Mouse (Mus musculus): ENCODE results near the gene Tsga10ip. TPM values are rescaled to one million over a fixed set of nuclear protein-coding genes. Genes with fewer than 3 reads are reported as not detected.

Tsga10ip gene
- polyA plus RNA-seq, 1 experiment from 2014 or later: not detected

DNA sequence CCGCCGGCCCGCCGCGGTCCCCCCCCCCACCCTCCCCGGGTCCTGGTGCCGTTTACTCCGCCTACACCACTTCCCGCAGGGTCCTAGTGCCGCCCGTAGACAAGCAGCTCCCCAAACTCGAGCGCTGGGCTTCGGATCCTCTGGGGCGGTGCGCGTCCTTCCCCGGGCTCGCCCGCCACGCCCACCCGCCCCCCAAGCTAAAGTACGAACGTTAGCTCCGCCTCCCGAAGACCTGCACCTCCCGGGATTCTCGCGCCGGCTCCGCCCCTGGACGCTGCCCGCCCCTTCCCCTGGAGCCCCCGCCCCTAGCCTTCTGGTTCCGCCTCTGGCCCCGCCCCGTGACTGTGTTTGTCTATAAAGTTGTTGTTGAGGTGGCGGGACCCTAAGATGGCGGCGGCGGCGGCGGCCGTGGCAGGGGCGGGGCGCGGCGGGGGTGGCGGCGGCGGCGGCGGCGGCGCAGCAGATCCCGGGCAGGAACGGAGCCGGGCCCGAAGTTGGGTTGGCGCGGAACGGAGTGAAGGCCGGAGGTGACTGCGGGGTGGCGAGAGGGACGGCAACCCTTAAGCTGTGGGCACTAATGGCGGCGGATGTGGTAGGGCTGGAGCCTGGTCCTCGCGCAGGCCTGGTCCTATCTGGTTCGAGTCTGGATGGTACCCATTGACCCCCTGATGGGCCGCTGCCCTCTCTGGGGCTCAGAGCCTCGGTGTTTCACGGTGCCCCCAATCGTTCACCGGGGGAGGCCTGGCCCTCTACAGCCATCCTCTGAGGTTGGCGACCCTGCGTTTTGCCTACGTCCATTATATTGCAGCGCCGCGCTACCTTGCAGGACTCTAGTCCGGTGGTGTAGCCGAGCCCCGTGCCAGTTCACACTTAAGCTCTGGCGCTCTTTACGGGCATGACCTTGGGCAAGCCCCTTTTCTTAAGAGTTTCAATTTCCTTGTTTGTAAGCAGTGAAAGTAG is 22.7 kb upstream of the Tsga10ip start, which contains the start of the genes Drap1 and AI837181:
TSS of gene Drap1 (minus strand) at position 198 of the 960 bp plus-strand sequence.
TSS of gene AI837181 (plus strand) at position 363 of the 960 bp plus-strand sequence.
- Histone ChIP-seq H3K4me3 (replicated peaks; ENCODE audit: low read length) (peak within 1 kb of the TSS; percentile 79), H3K36me3 (replicated peaks; ENCODE audit: control insufficient read depth, insufficient read depth) (peaks cover 50% of the 10 kb centered on the region), H3K27ac (peak within 1 kb of the TSS; percentile 94), H3K4me1 (replicated peaks; ENCODE audit: control insufficient read depth, insufficient read depth, low read length) (peaks cover 24% of the 10 kb centered on the region), H3K9me3 (ENCODE audit: control insufficient read depth, low read length) (no peaks in the 10 kb centered on the region), H3K27me3 (ENCODE audit: control insufficient read depth, insufficient read depth, low read length) (no peaks in the 10 kb centered on the region), H3K9ac (peak within 1 kb of the TSS; percentile 94), H3K4me2 (replicated peaks) (peak within 1 kb of the TSS; percentile 90)
- under 1% methylated on average over 82 of the region's 87 CpGs for WGBS
- DNase-seq (ENCODE audit: low spot score) (peak; percentile 96), ATAC-seq (ENCODE audit: low FRiP score) (peak; percentile 93)

DNA sequence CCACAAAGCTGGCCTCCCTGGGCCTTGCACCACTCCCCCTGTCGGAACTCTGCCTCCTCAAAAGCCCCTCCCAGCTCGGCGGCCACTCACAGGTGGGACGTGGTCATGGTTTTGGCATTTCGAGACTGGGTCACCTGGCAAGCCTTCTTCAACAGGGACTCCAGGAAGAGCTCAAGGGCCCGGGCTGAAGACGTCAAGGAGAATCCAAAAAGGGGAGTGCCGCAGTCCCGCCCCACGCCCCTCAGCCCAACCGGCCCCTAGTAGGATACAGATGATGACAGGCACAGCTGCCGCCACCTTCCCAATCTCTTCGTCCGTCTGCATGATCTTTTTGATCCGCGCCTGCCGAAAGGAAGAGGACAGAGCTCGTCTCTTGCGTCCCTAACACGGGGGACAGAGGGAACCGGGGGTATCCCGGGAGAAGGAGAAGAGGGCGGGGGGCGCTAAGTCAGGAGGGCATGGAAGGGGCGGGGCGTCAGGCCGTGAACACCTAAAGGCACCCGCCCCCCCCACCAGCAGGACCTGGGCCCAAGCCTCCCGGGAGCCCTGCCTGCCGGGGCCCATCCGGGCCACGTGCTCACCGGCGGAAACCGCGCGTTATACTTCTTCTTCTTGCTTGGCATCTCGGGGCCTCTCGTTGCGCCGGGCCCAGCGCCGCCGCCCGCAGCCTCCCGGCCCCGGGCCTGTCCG is 21.9 kb upstream of the Tsga10ip start:
- Histone ChIP-seq H3K4me3 (replicated peaks; ENCODE audit: low read length) (peak overlapping the region; percentile 79), H3K27ac (peak overlapping the region; percentile 94), H3K9ac (peak overlapping the region; percentile 94), H3K27me3 (ENCODE audit: control insufficient read depth, insufficient read depth, low read length) (no peaks in the 10 kb centered on the region), H3K4me2 (replicated peaks) (peak overlapping the region; percentile 76), H3K36me3 (replicated peaks; ENCODE audit: control insufficient read depth, insufficient read depth) (peaks cover 58% of the 10 kb centered on the region), H3K9me3 (ENCODE audit: control insufficient read depth, low read length) (no peaks in the 10 kb centered on the region), H3K4me1 (replicated peaks; ENCODE audit: control insufficient read depth, insufficient read depth, low read length) (peaks cover 24% of the 10 kb centered on the region)
- 1% methylated on average over 45 of the region's 48 CpGs for WGBS
- DNase-seq (ENCODE audit: low spot score) (no peak), ATAC-seq (ENCODE audit: low FRiP score) (peak; percentile 47; the same call in 1 of the 2 replicates)

DNA sequence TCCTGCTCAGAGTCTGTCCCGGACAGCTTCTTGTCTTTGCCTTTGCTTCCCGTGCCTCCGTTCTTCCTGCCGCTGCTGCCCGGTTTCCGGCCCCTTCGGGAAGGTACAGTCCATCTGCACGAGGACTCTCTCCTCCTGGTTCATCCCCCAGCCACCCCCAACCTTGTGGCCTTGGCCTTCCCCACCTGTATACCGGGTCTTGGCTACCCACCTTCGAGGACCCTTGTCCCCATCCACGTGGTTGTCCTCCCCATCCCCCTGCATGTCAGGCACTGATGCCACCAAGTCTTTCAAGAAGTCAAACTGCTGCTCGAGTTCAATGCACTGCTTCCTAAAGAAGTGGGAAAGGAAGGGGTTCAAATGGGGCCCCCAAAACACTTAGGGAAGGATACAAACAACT is 21.2 kb upstream of the Tsga10ip start:
- H3K27ac ChIP-seq: peak overlapping the region; percentile 94; the same call in 1 of the 2 replicates

GRCm38 (mm10) chr19:5422895-5423443 is 20.6 kb upstream of the Tsga10ip start:
- Histone ChIP-seq H3K27me3 (ENCODE audit: control insufficient read depth, insufficient read depth, low read length) (no peaks in the 10 kb centered on the region), H3K36me3 (replicated peaks; ENCODE audit: control insufficient read depth, insufficient read depth) (peaks cover 53% of the 10 kb centered on the region), H3K4me2 (replicated peaks) (peak overlapping the region; percentile 76), H3K4me1 (replicated peaks; ENCODE audit: control insufficient read depth, insufficient read depth, low read length) (peaks cover 24% of the 10 kb centered on the region), H3K9ac (peak overlapping the region; percentile 94), H3K27ac (no peak overlapping the region), H3K4me3 (replicated peaks; ENCODE audit: low read length) (peak overlapping the region; percentile 79), H3K9me3 (ENCODE audit: control insufficient read depth, low read length) (no peaks in the 10 kb centered on the region)
- 67% methylated on average over 9 of the region's 9 CpGs for WGBS
- ATAC-seq (ENCODE audit: low FRiP score) (no peak), DNase-seq (ENCODE audit: low spot score) (no peak)

More for the DNA sequence above, 21.2 kb upstream of the Tsga10ip start:
- H3K4me2 ChIP-seq (replicated peaks): peak overlapping the region; percentile 76
- H3K4me1 ChIP-seq (replicated peaks; ENCODE audit: control insufficient read depth, insufficient read depth, low read length): peaks cover 24% of the 10 kb centered on the region
- no peak for ATAC-seq (ENCODE audit: low FRiP score)
- no peak for DNase-seq (ENCODE audit: low spot score)
- peak overlapping the region; percentile 94 for H3K9ac ChIP-seq
- WGBS: 67% methylated on average over 12 of the region's 12 CpGs
- H3K27me3 ChIP-seq (ENCODE audit: control insufficient read depth, insufficient read depth, low read length): no peaks in the 10 kb centered on the region
- H3K9me3 ChIP-seq (ENCODE audit: control insufficient read depth, low read length): no peaks in the 10 kb centered on the region
- H3K4me3 ChIP-seq (replicated peaks; ENCODE audit: low read length): peak overlapping the region; percentile 79
- peaks cover 57% of the 10 kb centered on the region for H3K36me3 ChIP-seq (replicated peaks; ENCODE audit: control insufficient read depth, insufficient read depth)

- WGBS: 83% methylated on average over 10 of the region's 10 CpGs
- DNase-seq (ENCODE audit: low spot score) (no peak), ATAC-seq (ENCODE audit: low FRiP score) (no peak)
- no peak overlapping the region for H3K27ac ChIP-seq
- H3K4me3 ChIP-seq (replicated peaks; ENCODE audit: low read length): no peak overlapping the region
- H3K9ac ChIP-seq: no peak overlapping the region
- no peaks in the 10 kb centered on the region for H3K9me3 ChIP-seq (ENCODE audit: control insufficient read depth, low read length)
- H3K27me3 ChIP-seq (ENCODE audit: control insufficient read depth, insufficient read depth, low read length): no peaks in the 10 kb centered on the region
- H3K4me1 ChIP-seq (replicated peaks; ENCODE audit: control insufficient read depth, insufficient read depth, low read length): peaks cover 24% of the 10 kb centered on the region
- no peak overlapping the region for H3K4me2 ChIP-seq (replicated peaks)
- peaks cover 51% of the 10 kb centered on the region for H3K36me3 ChIP-seq (replicated peaks; ENCODE audit: control insufficient read depth, insufficient read depth)
Measured at GRCm38 (mm10) chr19:5422267-5422666, 19.9 kb upstream of the Tsga10ip start.

- Histone ChIP-seq H3K27me3 (ENCODE audit: control insufficient read depth, insufficient read depth, low read length) (no peaks in the 10 kb centered on the region), H3K27ac (no peak overlapping the region), H3K36me3 (replicated peaks; ENCODE audit: control insufficient read depth, insufficient read depth) (peaks cover 49% of the 10 kb centered on the region), H3K9ac (no peak overlapping the region), H3K4me3 (replicated peaks; ENCODE audit: low read length) (no peak overlapping the region), H3K4me2 (replicated peaks) (no peak overlapping the region), H3K9me3 (ENCODE audit: control insufficient read depth, low read length) (no peaks in the 10 kb centered on the region), H3K4me1 (replicated peaks; ENCODE audit: control insufficient read depth, insufficient read depth, low read length) (peaks cover 24% of the 10 kb centered on the region)
- DNase-seq (ENCODE audit: low spot score) (no peak), ATAC-seq (ENCODE audit: low FRiP score) (no peak)
- 93% methylated on average over 5 of the region's 5 CpGs for WGBS
Measured at GRCm38 (mm10) chr19:5421784-5422183, 19.5 kb upstream of the Tsga10ip start.

DNA sequence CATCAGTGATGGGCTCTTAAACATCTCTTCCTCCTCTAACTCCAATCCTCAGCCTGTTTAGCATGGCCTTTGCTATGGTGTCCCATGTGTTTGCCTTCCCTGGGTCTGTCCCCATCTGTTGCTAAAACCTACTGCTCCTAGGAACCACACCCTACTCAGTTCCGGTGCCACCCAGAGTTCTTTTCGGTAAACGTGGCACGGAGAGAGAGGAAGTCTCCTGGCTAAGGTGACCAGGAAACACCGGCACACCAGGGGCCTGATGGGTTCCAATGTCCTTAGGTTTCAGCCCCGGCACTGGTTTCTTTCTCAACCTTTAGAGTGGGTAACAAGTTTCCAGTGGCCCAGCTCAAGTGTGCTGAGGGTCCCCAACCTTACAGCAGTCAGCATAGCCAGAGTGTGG is 18.3 kb upstream of the Tsga10ip start:
- no peak overlapping the region for H3K9ac ChIP-seq
- H3K4me3 ChIP-seq (replicated peaks; ENCODE audit: low read length): no peak overlapping the region
- no peaks in the 10 kb centered on the region for H3K9me3 ChIP-seq (ENCODE audit: control insufficient read depth, low read length)
- WGBS: 94% methylated on average over 6 of the region's 6 CpGs
- no peak for ATAC-seq (ENCODE audit: low FRiP score)
- no peak for DNase-seq (ENCODE audit: low spot score)
- H3K36me3 ChIP-seq (replicated peaks; ENCODE audit: control insufficient read depth, insufficient read depth): peaks cover 40% of the 10 kb centered on the region
- H3K27me3 ChIP-seq (ENCODE audit: control insufficient read depth, insufficient read depth, low read length): no peaks in the 10 kb centered on the region
- H3K27ac ChIP-seq: no peak overlapping the region
- peaks cover 12% of the 10 kb centered on the region for H3K4me1 ChIP-seq (replicated peaks; ENCODE audit: control insufficient read depth, insufficient read depth, low read length)
- no peak overlapping the region for H3K4me2 ChIP-seq (replicated peaks)

GRCm38 (mm10) chr19:5419630-5420029 is 17.3 kb upstream of the Tsga10ip start:
- DNase-seq (ENCODE audit: low spot score) (no peak), ATAC-seq (ENCODE audit: low FRiP score) (no peak)
- Histone ChIP-seq H3K9ac (no peak overlapping the region), H3K27me3 (ENCODE audit: control insufficient read depth, insufficient read depth, low read length) (no peaks in the 10 kb centered on the region), H3K36me3 (replicated peaks; ENCODE audit: control insufficient read depth, insufficient read depth) (peaks cover 40% of the 10 kb centered on the region), H3K27ac (no peak overlapping the region), H3K4me2 (replicated peaks) (no peak overlapping the region), H3K4me1 (replicated peaks; ENCODE audit: control insufficient read depth, insufficient read depth, low read length) (peaks cover 12% of the 10 kb centered on the region), H3K9me3 (ENCODE audit: control insufficient read depth, low read length) (no peaks in the 10 kb centered on the region), H3K4me3 (replicated peaks; ENCODE audit: low read length) (no peak overlapping the region)
- WGBS: 91% methylated on average over 9 of the region's 9 CpGs

All from hindbrain, embryonic 14.5 days (tissue).